Mouse (Mus musculus): Measurements from ENCODE around the gene Gm8104.
"Not testable (repeated sequence)": the region's sequence is repeated elsewhere in the genome, so short reads cannot be mapped to it uniquely, and the experiment has no call there.

Gene Gm8104

GRCm38 (mm10) chr14:43100301-43100700 is at the start of gene Gm8104:
Gene Gm8104 (plus strand): TSS chr14:43100601.
- in situ Hi-C loops (cut with MboI, MseI), result not testable (repeated sequence)

GRCm38 (mm10) chr14:43058063-43058462 is 42.3 kb upstream of the Gm8104 start:
- in situ Hi-C loops (cut with MboI, MseI), result loop anchor here (5.0 to 25.0 kb wide), 5 partner anchors 481 to 1084 kb away; no protein-coding TSS in a partner anchor

GRCm38 (mm10) chr14:43060179-43060578 is 40.2 kb upstream of the Gm8104 start:
- in situ Hi-C loops (cut with MboI, MseI), result loop anchor here (5.0 to 25.0 kb wide), 4 partner anchors 217 to 1338 kb away; partner anchors contain the start of gene Gm9732 (in 1 of the 2)

GRCm38 (mm10) chr14:43076543-43076942 is 23.9 kb upstream of the Gm8104 start, which contains the start of gene Gm8094:
Gene Gm8094 (minus strand): TSS chr14:43076643.
- in situ Hi-C loops (cut with MboI, MseI), result not testable (repeated sequence)

GRCm38 (mm10) chr14:43084936-43085730 is 15.3 kb upstream of the Gm8104 start:
- in situ Hi-C loops (cut with MboI, MseI), result loop anchor here (5.0 to 10.0 kb wide), 2 partner anchors 82 to 1490 kb away; no protein-coding TSS in a partner anchor

GRCm38 (mm10) chr14:43089103-43089919 is 11.1 kb upstream of the Gm8104 start:
- in situ Hi-C loops (cut with MboI, MseI), result loop anchor here (5.0 to 10.0 kb wide), 2 partner anchors 78 to 1485 kb away; no protein-coding TSS in a partner anchor

- in situ Hi-C loops (cut with MboI, MseI), result loop anchor here in 1 of 2 experiments (10.0 kb wide), 2 partner anchors 635 to 1755 kb away; no protein-coding TSS in a partner anchor
Measured at GRCm38 (mm10) chr14:43119673-43120072, 19.3 kb downstream of the Gm8104 start.

GRCm38 (mm10) chr14:43126286-43126685 is 25.9 kb downstream of the Gm8104 start:
- in situ Hi-C loops (cut with MboI, MseI), result loop anchor here (5.0 to 10.0 kb wide), 3 partner anchors 641 to 1761 kb away; no protein-coding TSS in a partner anchor

Data from T-helper 17 cell (primary cell).